Mouse (Mus musculus): ENCODE data around the gene Spns2. TPM values are rescaled to one million over a fixed set of nuclear protein-coding genes. Genes with fewer than 3 reads are reported as not detected.

The Spns2 gene
- total RNA-seq (2022), result 1 to 10 TPM; 2.5 to 5.0 (median 4.0) TPM

- peak; percentile 86 for DNase-seq
These were observed at the start of gene Spns2 for GRCm38 (mm10) chr11:72489881-72490301. Spns2 (minus strand) TSS chr11:72489904.

- DNase-seq, result no peak
These were observed 49.1 kb upstream of the Spns2 start for GRCm38 (mm10) chr11:72538811-72539210.

GRCm38 (mm10) chr11:72538037-72538755 lies 48.5 kb upstream of the Spns2 start:
- no peak for DNase-seq

GRCm38 (mm10) chr11:72537503-72537902 lies 47.8 kb upstream of the Spns2 start:
- no peak for DNase-seq

GRCm38 (mm10) chr11:72535519-72535918 lies 45.8 kb upstream of the Spns2 start:
- no peak for DNase-seq

GRCm38 (mm10) chr11:72532890-72533289 lies 43.2 kb upstream of the Spns2 start:
- no peak for DNase-seq

- DNase-seq, result no peak
These were observed 41.9 kb upstream of the Spns2 start for GRCm38 (mm10) chr11:72531632-72532031.

- no peak for DNase-seq
These were observed 41.4 kb upstream of the Spns2 start for GRCm38 (mm10) chr11:72531144-72531543.

GRCm38 (mm10) chr11:72526190-72526589 lies 36.5 kb upstream of the Spns2 start:
- no peak for DNase-seq

GRCm38 (mm10) chr11:72523711-72524110 lies 34.0 kb upstream of the Spns2 start:
- no peak for DNase-seq

- DNase-seq, result no peak
These were observed 32.9 kb upstream of the Spns2 start for GRCm38 (mm10) chr11:72522616-72523041.

GRCm38 (mm10) chr11:72521598-72522541 lies 32.2 kb upstream of the Spns2 start:
- no peak for DNase-seq

GRCm38 (mm10) chr11:72519895-72520294 lies 30.2 kb upstream of the Spns2 start:
- no peak for DNase-seq

GRCm38 (mm10) chr11:72519189-72519588 lies 29.5 kb upstream of the Spns2 start:
- DNase-seq, result no peak

- no peak for DNase-seq
These were observed 28.7 kb upstream of the Spns2 start for GRCm38 (mm10) chr11:72518449-72518848.

GRCm38 (mm10) chr11:72514967-72515366 lies 25.3 kb upstream of the Spns2 start:
- DNase-seq, result no peak

- DNase-seq, result no peak
These were observed 18.9 kb upstream of the Spns2 start for GRCm38 (mm10) chr11:72508651-72509050.

GRCm38 (mm10) chr11:72507651-72508050 lies 17.9 kb upstream of the Spns2 start:
- DNase-seq, result no peak

- no peak for DNase-seq
These were observed 14.5 kb upstream of the Spns2 start for GRCm38 (mm10) chr11:72504016-72504797.

- no peak for DNase-seq
These were observed 13.8 kb upstream of the Spns2 start for GRCm38 (mm10) chr11:72503501-72503921.

- no peak for DNase-seq
These were observed 12.5 kb upstream of the Spns2 start for GRCm38 (mm10) chr11:72502236-72502635.

- DNase-seq, result no peak
These were observed 11.8 kb upstream of the Spns2 start for GRCm38 (mm10) chr11:72501426-72502002.
